Mouse (Mus musculus): Measurements from ENCODE around the gene Olfr619. TPM values are rescaled to one million over a fixed set of nuclear protein-coding genes. Genes with fewer than 3 reads are reported as not detected.

The Olfr619 gene
- total RNA-seq (2021): not detected
- long read RNA-seq, experiment 1: 0 reads
- long read RNA-seq, experiment 2: 0 reads

- DNase-seq (ENCODE audit: low spot score in 2 of 2): no peak
Observed at GRCm38 (mm10) chr7:103600275-103600674, at the start of gene Olfr619. Gene Olfr619, plus strand, starts transcription at chr7:103600575.

GRCm38 (mm10) chr7:103555779-103556178, 44.6 kb upstream of the Olfr619 start, which contains the start of gene Olfr615:
Gene Olfr615, plus strand, starts transcription at chr7:103556079.
- DNase-seq (ENCODE audit: low spot score in 2 of 2): no peak

GRCm38 (mm10) chr7:103569043-103569442, 31.3 kb upstream of the Olfr619 start, which contains the start of gene Olfr616:
Gene Olfr616, minus strand, starts transcription at chr7:103569143.
- DNase-seq (ENCODE audit: low spot score in 2 of 2): no peak

DNA sequence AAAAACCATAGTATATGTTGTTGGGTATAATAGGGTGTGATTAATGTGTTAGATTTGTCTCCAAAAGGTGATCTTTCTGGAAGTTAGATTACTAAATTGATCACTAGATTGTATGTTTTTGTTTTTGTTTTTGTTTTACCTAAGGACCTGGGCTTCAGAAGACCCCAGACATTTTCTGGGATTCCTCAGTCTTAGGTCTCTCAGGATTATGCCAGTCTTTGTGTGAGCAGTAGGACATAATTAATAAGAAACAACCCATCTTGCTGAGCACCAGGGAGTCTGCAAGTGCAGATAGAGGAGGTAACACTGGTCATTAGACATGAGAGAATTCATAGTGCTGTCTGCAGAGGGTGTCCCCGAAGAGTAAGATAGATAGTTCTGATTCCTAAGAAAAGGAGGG, 27.6 kb upstream of the Olfr619 start, which contains the start of gene Olfr617:
Gene Olfr617, plus strand, starts transcription at position 301 of the 400 bp plus-strand sequence.
- no peak for DNase-seq (ENCODE audit: low spot score in 2 of 2)

DNA sequence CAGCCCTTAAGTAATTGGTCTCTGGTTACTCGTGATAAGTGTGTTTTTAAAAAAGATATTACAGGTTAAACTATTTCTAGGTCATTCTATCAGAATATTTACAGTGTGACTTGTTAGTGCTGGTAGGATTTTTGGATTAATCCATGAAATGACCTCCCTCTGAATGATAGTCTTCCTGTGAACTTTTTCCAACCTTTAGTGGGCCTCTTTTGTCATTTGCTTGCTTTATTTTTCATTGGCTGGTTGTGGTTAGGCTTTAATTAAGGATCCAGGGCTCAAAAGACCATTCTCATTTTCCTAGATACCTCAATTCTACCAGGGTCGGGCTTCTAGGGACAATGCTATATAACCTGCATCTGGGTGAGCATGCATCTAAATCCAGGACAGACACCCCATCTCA, 10.6 kb upstream of the Olfr619 start, which contains the start of gene Olfr618:
Gene Olfr618, plus strand, starts transcription at position 301 of the 400 bp plus-strand sequence.
- DNase-seq (ENCODE audit: low spot score in 2 of 2): no peak

DNA sequence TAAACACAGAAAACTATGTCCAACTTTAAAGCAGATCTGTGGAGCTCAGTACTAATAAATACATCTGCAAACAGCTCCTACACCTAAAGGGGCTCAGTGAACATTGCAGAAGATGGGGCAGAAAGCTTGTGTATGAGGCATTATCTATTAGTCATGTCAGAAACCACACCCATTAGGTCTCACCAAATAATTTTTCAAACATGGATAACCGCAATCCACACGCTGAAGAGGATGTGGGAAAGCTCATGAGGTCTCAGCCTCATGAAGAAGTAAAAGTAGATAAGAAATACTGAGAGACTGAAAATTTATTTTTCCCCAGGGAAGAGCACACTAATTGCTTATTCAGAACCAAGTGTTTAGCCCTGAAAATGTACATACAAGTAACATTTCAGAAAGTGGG, 7.0 kb downstream of the Olfr619 start:
- no peak for DNase-seq (ENCODE audit: low spot score in 2 of 2)

- no peak for DNase-seq (ENCODE audit: low spot score in 2 of 2)
Observed at GRCm38 (mm10) chr7:103612434-103612833, 12.1 kb downstream of the Olfr619 start, which contains the start of gene Olfr620. Gene Olfr620, minus strand, starts transcription at chr7:103612534.

GRCm38 (mm10) chr7:103636795-103637194, 36.4 kb downstream of the Olfr619 start:
- no peak for DNase-seq (ENCODE audit: low spot score in 2 of 2)

DNA sequence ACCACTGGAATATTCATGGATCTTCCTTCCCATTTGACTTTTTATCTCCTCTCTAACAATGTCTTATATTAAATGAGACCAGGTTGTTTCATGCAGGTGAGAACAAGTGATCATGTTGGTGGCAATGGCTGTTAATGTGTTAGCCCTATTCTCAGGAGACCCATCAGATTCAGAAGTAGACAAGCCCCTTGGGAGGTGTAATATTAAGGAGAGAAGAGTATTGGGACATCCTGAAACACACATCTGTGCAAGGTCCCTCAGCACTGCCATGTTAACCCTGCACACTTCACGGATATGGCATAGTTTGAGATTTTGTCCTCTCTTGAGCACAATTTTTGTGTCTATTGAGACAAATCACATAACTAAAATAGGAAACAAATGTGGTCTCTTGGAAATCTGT, 42.2 kb downstream of the Olfr619 start, which contains the start of gene Olfr622:
Gene Olfr622, minus strand, starts transcription at position 101 of the 400 bp plus-strand sequence.
- DNase-seq (ENCODE audit: low spot score in 2 of 2): no peak

DNA sequence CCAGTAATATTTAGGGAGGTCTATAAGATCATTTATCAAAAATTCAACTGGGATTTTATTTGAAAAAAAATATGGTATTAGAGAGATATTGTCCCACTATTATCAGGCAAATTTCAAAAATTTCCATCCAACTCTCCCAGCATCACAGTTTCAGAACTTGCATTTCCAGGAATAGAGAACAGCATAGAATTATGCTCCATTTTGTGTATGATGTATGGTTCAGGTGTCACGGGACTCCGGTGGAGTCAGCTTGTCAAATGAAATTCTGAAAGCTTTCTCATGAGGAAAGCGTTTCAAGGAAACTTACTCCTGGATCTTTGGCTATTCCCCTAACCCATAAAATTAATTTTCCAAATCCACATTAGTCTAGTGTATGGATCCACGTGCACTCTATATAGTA, 43.7 kb downstream of the Olfr619 start:
- DNase-seq (ENCODE audit: low spot score in 2 of 2): no peak

Small RNA genes lying within 50 kb of the gene (microRNA-seq; reads per million reads assigned to microRNA genes)
- 0 reads per million in 2 experiments for gene Gm26506 (ENCODE audit: borderline number of aligned reads in 2 of 2)

Other genes starting within 250 kb of the Olfr619 start
- gene Olfr601, start 237.9 kb upstream of the Olfr619 start, total RNA-seq (2021): not detected
- not detected for gene Olfr603, start 214.4 kb upstream of the Olfr619 start, total RNA-seq (2021)
- gene Usp17lc, start 185.5 kb upstream of the Olfr619 start, total RNA-seq (2021): not detected
- gene Olfr605, start 155.1 kb upstream of the Olfr619 start, total RNA-seq (2021): not detected
- not detected for gene Olfr606, start 151.5 kb upstream of the Olfr619 start, total RNA-seq (2021)
- gene Olfr607, start 136.4 kb upstream of the Olfr619 start, total RNA-seq (2021): not detected
- not detected for gene Olfr608, start 130.7 kb upstream of the Olfr619 start, total RNA-seq (2021)
- gene Olfr609, start 102.5 kb upstream of the Olfr619 start, total RNA-seq (2021): not detected
- gene Olfr610, start 88.5 kb upstream of the Olfr619 start, total RNA-seq (2021): not detected
- not detected for gene Olfr611, start 79.7 kb upstream of the Olfr619 start, total RNA-seq (2021)
- not detected for gene Olfr612, start 57.9 kb upstream of the Olfr619 start, total RNA-seq (2021)
- not detected for gene Olfr613, start 52.5 kb upstream of the Olfr619 start, total RNA-seq (2021)
- gene Olfr615, start 44.5 kb upstream of the Olfr619 start, total RNA-seq (2021): not detected
- gene Olfr616, start 31.4 kb upstream of the Olfr619 start, total RNA-seq (2021): not detected
- not detected for gene Olfr617, start 27.5 kb upstream of the Olfr619 start, total RNA-seq (2021)
- gene Olfr618, start 10.5 kb upstream of the Olfr619 start, total RNA-seq (2021): not detected
- not detected for gene Olfr620, start 12.0 kb downstream of the Olfr619 start, total RNA-seq (2021)
- gene Olfr622, start 42.1 kb downstream of the Olfr619 start, total RNA-seq (2021): not detected
- not detected for gene Olfr623, start 63.1 kb downstream of the Olfr619 start, total RNA-seq (2021)
- not detected for gene Olfr624, start 70.6 kb downstream of the Olfr619 start, total RNA-seq (2021)
- gene Olfr625-ps1, start 82.1 kb downstream of the Olfr619 start, total RNA-seq (2021): not detected
- not detected for gene Olfr243, start 114.1 kb downstream of the Olfr619 start, total RNA-seq (2021)
- not detected for gene Olfr628, start 129.8 kb downstream of the Olfr619 start, total RNA-seq (2021)
- gene Olfr629, start 144.4 kb downstream of the Olfr619 start, total RNA-seq (2021): not detected
- not detected for gene Olfr630, start 156.8 kb downstream of the Olfr619 start, total RNA-seq (2021)
- gene Olfr69, start 171.0 kb downstream of the Olfr619 start, total RNA-seq (2021): not detected
- not detected for gene Olfr68, start 179.1 kb downstream of the Olfr619 start, total RNA-seq (2021)
- gene Olfr67, start 191.2 kb downstream of the Olfr619 start, total RNA-seq (2021): not detected
- 100 to 1,000 TPM; 185 to 588 TPM for gene Hbb-bt, start 213.4 kb downstream of the Olfr619 start, total RNA-seq (2021)
- 1,000 to 10,000 TPM; 1,754 to 4,577 TPM for gene Hbb-bs, start 227.5 kb downstream of the Olfr619 start, total RNA-seq (2021)
- not detected for gene Hbb-bh2, start 239.9 kb downstream of the Olfr619 start, total RNA-seq (2021)
- gene Hbb-bh1, start 242.6 kb downstream of the Olfr619 start, total RNA-seq (2021): not detected

Data from adrenal gland, adult 18-20 months (tissue).